Mouse (Mus musculus) megakaryocyte, embryonic 14.5 days (primary cell): ENCODE data around the gene Ubash3a.

Experiments
- FLI1 ChIP-seq: IDR thresholded peaks from 2 replicates; pipeline ENCODE4 v1.6.1; 2012; ENCODE audit warnings: low read length, inconsistent platforms, mixed read lengths
- GATA1 ChIP-seq: IDR thresholded peaks from 3 replicates; pipeline ENCODE4 v1.6.1; 2012; ENCODE audit warnings: mixed read lengths, low read length, inconsistent platforms, borderline replicate concordance

DNA sequence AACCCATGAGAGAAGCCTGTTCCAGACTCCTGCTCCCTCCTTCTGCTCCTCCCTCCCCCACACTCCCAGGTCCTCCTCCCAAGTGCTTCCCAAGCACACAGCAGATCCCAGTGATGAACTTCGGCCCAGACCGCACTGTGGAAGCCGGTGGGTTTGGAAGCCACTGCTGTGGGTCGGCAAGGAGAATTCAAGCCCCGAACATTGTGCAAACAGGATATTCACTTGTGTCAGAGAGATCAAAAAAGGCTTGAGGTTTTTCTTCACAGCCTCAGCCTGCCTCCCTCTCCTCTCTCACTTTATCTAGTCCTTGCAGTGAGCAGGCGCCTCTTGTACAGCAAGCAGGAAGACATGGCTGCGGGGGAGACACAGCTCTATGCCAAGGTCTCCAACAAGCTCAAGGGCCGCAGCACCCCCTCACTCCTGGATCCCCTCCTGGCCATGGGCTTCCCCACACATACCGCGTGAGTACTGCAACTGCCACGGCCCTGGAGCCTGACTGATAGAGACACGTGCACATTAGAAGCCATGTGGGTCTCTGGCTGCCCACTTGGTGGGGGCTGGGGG lies at the start of gene Ubash3a:
- no peak for TF ChIP-seq FLI1
- TF ChIP-seq GATA1 = no peak
